Mouse (Mus musculus) embryonic fibroblast, embryonic 13.5 days (primary cell): ENCODE data around the gene Unc119b.

Experiments used
- CTCF ChIP-seq: IDR thresholded peaks from 2 replicates; pipeline ENCODE4 v1.5.1; 2011; ENCODE audit warnings: mild to moderate bottlenecking, control low read depth, low read length, moderate library complexity, borderline replicate concordance; ENCODE audit not compliant: insufficient read depth
- POLR2A ChIP-seq: IDR thresholded peaks from 2 replicates; pipeline ENCODE4 v1.6.1; 2011; ENCODE audit warnings: low read depth, mild to moderate bottlenecking, control low read depth, low read length, moderate library complexity

DNA sequence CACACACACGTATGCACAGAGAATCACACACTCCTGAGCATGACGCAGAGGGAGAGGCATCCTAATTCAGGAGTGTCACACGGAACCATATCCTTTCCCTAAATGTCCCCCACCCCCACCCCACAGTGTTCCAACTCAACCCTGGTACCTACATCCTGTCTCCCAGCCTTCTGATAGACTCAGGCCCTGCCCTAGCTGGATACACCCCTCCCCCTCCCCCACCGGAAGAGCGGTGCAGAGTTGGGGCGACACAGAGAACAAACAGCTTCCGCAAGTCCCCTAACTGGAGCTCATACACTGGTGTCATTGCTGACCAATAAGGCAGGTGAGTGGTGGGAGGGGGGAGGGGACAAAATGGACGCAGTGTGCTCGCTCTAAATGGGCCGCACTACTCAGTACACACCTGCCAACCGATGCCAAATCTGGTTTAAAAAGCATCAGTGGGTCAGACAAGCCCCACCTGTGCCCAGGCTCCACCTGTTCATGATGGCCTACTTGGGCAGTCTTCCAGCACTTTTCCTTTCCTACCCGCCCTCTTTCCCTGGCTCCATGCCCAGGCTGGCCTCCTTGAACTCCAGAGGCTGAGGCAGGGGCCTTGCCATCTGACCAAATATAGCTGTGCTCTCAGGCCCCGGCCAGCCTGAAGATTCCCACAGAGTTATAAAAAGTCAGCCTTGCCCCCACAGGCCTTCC, 46.6 kb upstream of the Unc119b start:
- TF ChIP-seq CTCF (no peak), POLR2A (no peak)
